Mouse (Mus musculus) ES-E14 (cell line): ENCODE data around the gene Dmrtc2. TPM values are rescaled to one million over a fixed set of nuclear protein-coding genes. Genes with fewer than 3 reads are reported as not detected.
A peak's percentile ranks its signal among the peaks of the same experiment; 100 is the strongest.

Source experiments
- DNase-seq: peaks from one replicate; pipeline ENCODE4 v3.0.0-alpha.2; 2013; ENCODE audit warnings: low read depth, low spot score
- H3K27ac ChIP-seq: 2 replicates; pipeline ENCODE4 v1.5.1; 2012; ENCODE audit warnings: low read depth, mild to moderate bottlenecking, low read length, moderate library complexity, mixed read lengths; ENCODE audit not compliant: poor library complexity, insufficient read depth, severe bottlenecking
- H3K36me3 ChIP-seq: 2 replicates; pipeline ENCODE4 v1.6.1; 2012; ENCODE audit warnings: mild to moderate bottlenecking, low read length, moderate library complexity, mixed read lengths; ENCODE audit not compliant: control insufficient read depth, poor library complexity, insufficient read depth, severe bottlenecking
- H3K4me1 ChIP-seq, 2 experiments: fragments of 150-350 bp in 1 of 2; sonication (generic) in 1 of 2; 2 replicates each; pipeline ENCODE4 v1.6.1; 2012; ENCODE audit warnings: low read length in 2 of 2, mild to moderate bottlenecking in 1 of 2, mixed read lengths in 1 of 2; ENCODE audit not compliant: control insufficient read depth in 2 of 2, insufficient read depth in 2 of 2, poor library complexity in 1 of 2
- H3K4me3 ChIP-seq, 2 experiments: fragments of 150-350 bp in 1 of 2; sonication (generic) in 1 of 2; 2 replicates each; pipeline ENCODE4 v1.5.1; 2012; ENCODE audit warnings: low read length in 2 of 2, low read depth in 1 of 2, mild to moderate bottlenecking in 1 of 2, mixed read lengths in 1 of 2; ENCODE audit not compliant: insufficient read depth in 1 of 2, poor library complexity in 1 of 2, severe bottlenecking in 1 of 2
- H3K9ac ChIP-seq: 2 replicates; pipeline ENCODE4 v1.6.1; 2012; ENCODE audit warnings: low read depth, mild to moderate bottlenecking, low read length, mixed read lengths; ENCODE audit not compliant: poor library complexity, insufficient read depth, severe bottlenecking
- H3K9me3 ChIP-seq: fragments of 150-350 bp; sonication (generic); 2 replicates; pipeline ENCODE4 v1.6.1; 2012; ENCODE audit warnings: low read depth, mild to moderate bottlenecking, low read length; ENCODE audit not compliant: control insufficient read depth, insufficient read depth
- CHD2 ChIP-seq: IDR thresholded peaks from 2 replicates; pipeline ENCODE4 v1.6.1; 2014; ENCODE audit warnings: mild to moderate bottlenecking, low read depth, low read length, inconsistent platforms
- HCFC1 ChIP-seq: IDR thresholded peaks from 2 replicates; pipeline ENCODE4 v1.6.1; 2012; ENCODE audit warnings: low read length, inconsistent platforms, borderline replicate concordance; ENCODE audit not compliant: insufficient read depth
- MAFK ChIP-seq: IDR thresholded peaks from 2 replicates; pipeline ENCODE4 v1.6.1; 2014; ENCODE audit warnings: mild to moderate bottlenecking, low read depth, low read length, inconsistent platforms; ENCODE audit not compliant: insufficient read depth
- ZC3H11A ChIP-seq: IDR thresholded peaks from 2 replicates; pipeline ENCODE4 v1.6.1; 2012; ENCODE audit warnings: low read depth, mild to moderate bottlenecking, inconsistent platforms, low read length, borderline replicate concordance
- ZNF384 ChIP-seq: IDR thresholded peaks from 2 replicates; pipeline ENCODE4 v1.6.1; 2012; ENCODE audit warnings: low read depth, low read length, inconsistent platforms
- in situ Hi-C, 2 experiments: fragments of 600-800 bp; cut with MboI; formaldehyde crosslinking; loops; one replicate each; pipeline ENCODE4 v1.15.1; 2025; ENCODE audit warnings: low sequenced_read_pairs in 2 of 2, inconsistent platforms in 1 of 2; ENCODE audit not compliant: unreplicated experiment in 2 of 2
- total RNA-seq: library from RNA; depleted of rRNA; stranded (reverse); fragments of 300-350 nt; gene quantifications from 2 replicates; pipeline ENCODE4 v1.2.3, GENCODE M21; 2012

Dmrtc2 gene
- total RNA-seq, 1 experiment: 0.54 TPM

DNA sequence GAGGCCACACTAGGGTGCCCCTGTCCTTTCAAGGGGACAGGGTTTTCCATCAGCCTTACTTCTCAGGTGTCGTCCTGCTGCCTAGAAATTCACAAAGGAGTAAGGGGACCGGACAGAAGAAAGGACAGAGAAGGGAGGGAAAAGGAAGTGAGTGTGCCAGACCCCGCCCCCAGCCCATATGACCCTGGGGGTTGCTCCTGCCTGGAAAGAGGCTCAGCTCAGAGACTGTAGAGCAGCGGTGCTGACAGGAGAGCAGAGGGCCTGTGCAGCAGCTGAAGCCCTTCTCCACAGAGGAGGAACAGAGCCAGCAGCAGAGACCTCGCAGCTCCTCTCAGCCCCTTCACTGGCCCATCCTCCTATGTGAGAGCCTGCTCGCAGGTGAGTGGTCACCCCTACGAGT is 16.2 kb upstream of the Dmrtc2 start:
- no peaks in the 10 kb centered on the region for H3K9me3 ChIP-seq
- H3K27ac ChIP-seq: peak overlapping the region; percentile 65; the same call in 1 of the 2 replicates
- peak overlapping the region; percentile 11 to 49; a peak in 3 of 4 replicates for H3K4me3 ChIP-seq
- peaks cover 16 to 32% of the 10 kb centered on the region in 2 experiments for H3K4me1 ChIP-seq
- in situ Hi-C loops: no loop called here
- peak overlapping the region; percentile 54; the same call in 1 of the 2 replicates for H3K9ac ChIP-seq
- no peaks in the 10 kb centered on the region for H3K36me3 ChIP-seq
- TF ChIP-seq HCFC1 (no peak), ZNF384 (no peak), CHD2 (no peak), MAFK (no peak), ZC3H11A (no peak)
- no peak for DNase-seq

DNA sequence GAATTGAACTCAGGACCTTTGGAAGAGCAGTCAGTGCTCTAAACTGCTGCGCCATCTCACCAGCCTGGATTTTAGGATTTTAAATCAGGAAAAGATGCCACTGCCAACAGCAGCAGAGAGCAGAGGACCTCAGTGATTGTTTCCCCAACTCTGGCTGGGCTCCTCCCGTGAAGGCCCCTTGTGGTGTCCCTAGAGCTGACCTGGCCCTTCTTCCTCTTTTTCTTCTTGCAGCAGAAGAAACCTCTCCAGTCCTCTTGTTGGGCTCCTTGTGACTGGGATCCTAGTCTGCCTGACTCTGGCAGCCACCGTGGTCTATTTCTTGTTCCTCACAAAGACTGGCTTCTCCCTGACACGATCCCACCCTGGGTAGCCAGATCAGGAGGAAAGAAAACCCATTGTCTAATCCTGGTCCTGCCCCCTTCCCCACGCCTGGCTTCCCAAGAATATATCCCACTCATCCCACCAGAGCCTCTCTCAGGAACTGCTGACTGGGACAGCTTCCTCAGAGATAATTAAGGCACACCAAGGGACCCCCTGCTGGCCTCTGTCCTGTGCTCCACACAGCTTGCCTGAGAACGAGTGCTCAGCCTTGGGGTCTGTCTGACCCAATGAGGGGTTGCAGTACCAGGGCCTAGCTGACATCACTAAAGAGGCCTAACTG is 13.3 kb upstream of the Dmrtc2 start:
- Histone ChIP-seq H3K4me3 (no peak overlapping the region), H3K36me3 (no peaks in the 10 kb centered on the region), H3K9ac (peak overlapping the region; percentile 23; the same call in 1 of the 2 replicates), H3K27ac (no peak overlapping the region), H3K9me3 (no peaks in the 10 kb centered on the region), H3K4me1 (peaks cover 5 to 28% of the 10 kb centered on the region in 2 experiments; a peak in 3 of 4 replicates)
- TF ChIP-seq CHD2: no peak
- TF ChIP-seq ZC3H11A: no peak
- no peak for TF ChIP-seq MAFK
- TF ChIP-seq HCFC1: no peak
- TF ChIP-seq ZNF384: no peak
- in situ Hi-C loops: no loop called here
- no peak for DNase-seq

DNA sequence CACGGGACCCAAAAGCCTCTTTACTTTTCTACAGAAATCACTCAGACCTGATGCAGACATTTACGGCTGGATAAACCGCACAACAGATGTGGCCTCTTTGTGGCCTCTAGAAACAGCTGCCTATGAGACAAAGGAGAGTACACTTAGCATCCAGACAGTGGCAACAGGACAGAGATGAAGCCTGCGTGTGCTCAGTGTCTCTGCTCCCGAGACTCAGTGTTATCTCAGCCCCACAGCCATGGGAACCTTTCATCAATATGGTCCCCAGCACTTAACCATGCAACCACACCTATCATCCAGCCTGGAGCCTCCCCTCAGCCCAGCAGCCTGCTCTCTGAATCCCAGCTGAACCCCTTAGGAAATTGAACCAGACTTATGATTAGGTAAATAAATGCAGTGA is 10.6 kb upstream of the Dmrtc2 start:
- TF ChIP-seq ZC3H11A (no peak), HCFC1 (no peak), ZNF384 (no peak), CHD2 (no peak), MAFK (no peak)
- H3K4me3 ChIP-seq: no peak overlapping the region
- DNase-seq: no peak
- peaks cover 0 to 12% of the 10 kb centered on the region in 2 experiments; a peak in 2 of 4 replicates for H3K4me1 ChIP-seq
- H3K9me3 ChIP-seq: no peaks in the 10 kb centered on the region
- H3K9ac ChIP-seq: no peak overlapping the region
- no peaks in the 10 kb centered on the region for H3K36me3 ChIP-seq
- in situ Hi-C loops: no loop called here
- no peak overlapping the region for H3K27ac ChIP-seq

DNA sequence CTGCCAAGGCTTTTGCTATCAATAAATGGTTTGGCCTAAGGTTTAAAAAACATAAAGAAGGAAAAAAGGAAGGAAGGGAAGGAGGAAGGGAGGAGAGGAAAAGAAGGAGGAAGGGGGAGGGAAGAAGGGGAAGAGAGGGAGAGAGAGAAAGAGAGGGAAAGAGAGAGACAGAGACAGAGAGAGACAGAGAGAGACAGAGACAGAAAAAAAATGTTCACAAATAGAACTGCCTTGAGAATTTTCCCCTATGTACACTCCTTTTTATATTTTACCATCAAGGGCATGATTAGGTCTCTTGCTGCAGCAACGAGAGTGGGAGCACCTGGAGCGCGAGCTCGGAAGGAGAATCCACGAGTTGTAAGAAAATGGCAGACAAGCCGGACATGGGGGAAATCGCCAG is 7.9 kb upstream of the Dmrtc2 start, which contains the start of gene Gm9844:
Gene Gm9844, plus strand, starts transcription at position 301 of the 400 bp plus-strand sequence.
- no peak for TF ChIP-seq MAFK
- TF ChIP-seq HCFC1: no peak
- TF ChIP-seq CHD2: no peak
- TF ChIP-seq ZC3H11A: no peak
- no peak for TF ChIP-seq ZNF384
- no peak within 1 kb of the TSS for H3K9ac ChIP-seq
- H3K36me3 ChIP-seq: no peaks in the 10 kb centered on the region
- H3K4me3 ChIP-seq: no peak within 1 kb of the TSS
- no peak for DNase-seq
- in situ Hi-C loops: no loop called here
- H3K9me3 ChIP-seq: no peaks in the 10 kb centered on the region
- peaks cover 0 to 5% of the 10 kb centered on the region in 2 experiments; a peak in 2 of 4 replicates for H3K4me1 ChIP-seq
- H3K27ac ChIP-seq: no peak within 1 kb of the TSS
